Mouse (Mus musculus) neural tube, embryonic 15.5 days (tissue): ENCODE results near the gene Fap. TPM values are rescaled to one million over a fixed set of nuclear protein-coding genes. Genes with fewer than 3 reads are reported as not detected.

ENCODE experiments used
- ATAC-seq: fragments of 200-750 bp; cut with Nextera tagmentation; 2 replicates; pipeline ENCODE4 v1.8.0; 2017; ENCODE audit warnings: mild to moderate bottlenecking, moderate TSS enrichment, moderate library complexity; ENCODE audit not compliant: low FRiP score
- H3K27ac ChIP-seq: fragments of 300-500 bp; sonication (generic); replicated peaks from 2 replicates; pipeline ENCODE4 v1.5.1; 2015; ENCODE audit warnings: mild to moderate bottlenecking, inconsistent platforms
- H3K27me3 ChIP-seq: fragments of 300-500 bp; sonication (generic); replicated peaks from 2 replicates; pipeline ENCODE4 v1.6.1; 2015; ENCODE audit warnings: inconsistent platforms
- H3K36me3 ChIP-seq: fragments of 300-500 bp; sonication (generic); 2 replicates; pipeline ENCODE4 v1.6.1; 2015; ENCODE audit warnings: inconsistent platforms
- H3K4me1 ChIP-seq: fragments of 300-500 bp; sonication (generic); 2 replicates; pipeline ENCODE4 v1.6.1; 2015; ENCODE audit warnings: inconsistent platforms
- H3K4me2 ChIP-seq: fragments of 300-500 bp; sonication (generic); 2 replicates; pipeline ENCODE4 v1.6.1; 2015; ENCODE audit warnings: inconsistent platforms, mild to moderate bottlenecking, moderate library complexity
- H3K4me3 ChIP-seq: fragments of 300-500 bp; sonication (generic); replicated peaks from 2 replicates; pipeline ENCODE4 v1.5.1; 2015; ENCODE audit warnings: mild to moderate bottlenecking, inconsistent platforms
- H3K9ac ChIP-seq: fragments of 300-500 bp; sonication (generic); replicated peaks from 2 replicates; pipeline ENCODE4 v1.6.1; 2015; ENCODE audit warnings: mild to moderate bottlenecking, inconsistent platforms
- H3K9me3 ChIP-seq: fragments of 300-500 bp; sonication (generic); replicated peaks from 2 replicates; pipeline ENCODE4 v1.6.1; 2016; ENCODE audit warnings: inconsistent platforms
- WGBS: fragments of 180-500 bp; shearing (Covaris S2); methylation state at CpG from one replicate; pipeline ENCODE4 v1.1.7; 2015; ENCODE audit warnings: mixed read lengths; 5-methylcytosine and 5-hydroxymethylcytosine counted together
- polyA plus RNA-seq: library from polyadenylated mRNA; unstranded; fragments of >200 nt; fragmentation: Nextera tagmentation; extraction: Ambion mirVana; gene quantifications from 2 replicates; pipeline ENCODE4 v1.2.1, GENCODE M21; 2015

Gene Fap
- polyA plus RNA-seq, 1 experiment from 2014 or later: 2.2 TPM

DNA sequence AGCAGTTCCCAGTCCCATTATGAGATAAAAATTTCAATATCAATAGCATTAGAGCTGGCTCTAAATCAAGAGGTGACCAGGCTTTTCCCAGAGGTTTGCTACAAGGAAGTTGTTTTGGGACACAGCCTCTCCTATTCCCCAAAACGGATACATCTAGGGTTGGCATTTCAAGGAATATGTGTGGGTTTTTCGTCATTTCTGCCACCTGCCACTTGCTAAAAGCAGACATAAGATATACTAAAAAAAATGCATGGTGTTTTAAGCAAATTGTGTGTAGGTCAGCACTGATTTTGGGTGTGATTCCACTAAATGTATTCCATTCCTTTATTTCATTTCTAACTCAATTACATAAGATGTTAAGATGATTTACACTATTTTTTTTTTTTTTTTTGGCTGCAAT lies 56.1 kb downstream of the Fap start:
- H3K4me2 ChIP-seq: no peak overlapping the region
- H3K27ac ChIP-seq: no peak overlapping the region
- no peaks in the 10 kb centered on the region for H3K27me3 ChIP-seq
- no peaks in the 10 kb centered on the region for H3K4me1 ChIP-seq
- H3K9me3 ChIP-seq: no peaks in the 10 kb centered on the region
- WGBS: 81% methylated on average over 2 of the region's 2 CpGs
- H3K9ac ChIP-seq: no peak overlapping the region
- H3K4me3 ChIP-seq: no peak overlapping the region
- no peaks in the 10 kb centered on the region for H3K36me3 ChIP-seq
- ATAC-seq: no peak

DNA sequence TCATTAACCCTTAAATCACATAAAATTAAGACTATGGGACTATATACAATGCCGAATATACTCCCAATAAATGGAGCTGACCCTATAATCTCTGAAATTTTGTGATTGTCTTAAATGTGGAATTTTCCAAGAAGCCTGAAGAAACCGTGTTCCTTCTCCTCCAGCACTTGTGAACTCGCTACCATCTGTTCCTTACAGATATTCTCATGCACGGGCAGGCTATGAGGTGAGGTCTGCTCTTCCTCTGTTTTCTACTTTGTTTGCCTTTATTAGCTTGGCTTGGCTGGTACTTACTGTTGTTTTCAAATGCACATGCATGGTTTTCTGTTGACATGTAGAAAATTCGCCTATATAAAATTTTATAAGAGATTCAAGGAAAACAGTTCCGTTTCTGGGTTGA lies 59.4 kb downstream of the Fap start:
- no peaks in the 10 kb centered on the region for H3K27me3 ChIP-seq
- H3K4me3 ChIP-seq: no peak overlapping the region
- no peak for ATAC-seq
- H3K4me1 ChIP-seq: no peaks in the 10 kb centered on the region
- no peak overlapping the region for H3K27ac ChIP-seq
- no peak overlapping the region for H3K4me2 ChIP-seq
- WGBS: 86% methylated on average over 6 of the region's 6 CpGs
- no peaks in the 10 kb centered on the region for H3K36me3 ChIP-seq
- H3K9ac ChIP-seq: no peak overlapping the region
- no peaks in the 10 kb centered on the region for H3K9me3 ChIP-seq

- Histone ChIP-seq H3K27me3 (no peaks in the 10 kb centered on the region), H3K36me3 (no peaks in the 10 kb centered on the region), H3K9me3 (no peaks in the 10 kb centered on the region), H3K4me2 (no peak overlapping the region), H3K4me1 (no peaks in the 10 kb centered on the region), H3K4me3 (no peak overlapping the region), H3K27ac (no peak overlapping the region), H3K9ac (no peak overlapping the region)
- WGBS: 83% methylated on average over 15 of the region's 15 CpGs
- ATAC-seq: no peak
Measured at GRCm38 (mm10) chr2:62513477-62513876, 60.4 kb downstream of the Fap start.

- WGBS: 76% methylated on average over 5 of the region's 5 CpGs
- H3K36me3 ChIP-seq: no peaks in the 10 kb centered on the region
- ATAC-seq: no peak
Measured at GRCm38 (mm10) chr2:62507130-62507529, 66.7 kb downstream of the Fap start.

GRCm38 (mm10) chr2:62506441-62506840 lies 67.4 kb downstream of the Fap start:
- H3K9ac ChIP-seq: no peak overlapping the region
- H3K36me3 ChIP-seq: no peaks in the 10 kb centered on the region
- no peak overlapping the region for H3K4me3 ChIP-seq
- no peaks in the 10 kb centered on the region for H3K4me1 ChIP-seq
- H3K4me2 ChIP-seq: no peak overlapping the region
- no peaks in the 10 kb centered on the region for H3K9me3 ChIP-seq
- 31% methylated on average over 2 of the region's 2 CpGs for WGBS
- no peak for ATAC-seq
- no peak overlapping the region for H3K27ac ChIP-seq
- no peaks in the 10 kb centered on the region for H3K27me3 ChIP-seq

More at GRCm38 (mm10) chr2:62507130-62507529, 66.7 kb downstream of the Fap start:
- Histone ChIP-seq H3K4me1 (no peaks in the 10 kb centered on the region), H3K27me3 (no peaks in the 10 kb centered on the region), H3K4me3 (no peak overlapping the region), H3K27ac (no peak overlapping the region), H3K4me2 (no peak overlapping the region), H3K9ac (no peak overlapping the region), H3K9me3 (no peaks in the 10 kb centered on the region)

- Histone ChIP-seq H3K27me3 (no peaks in the 10 kb centered on the region), H3K9ac (no peak overlapping the region), H3K27ac (no peak overlapping the region), H3K9me3 (no peaks in the 10 kb centered on the region), H3K36me3 (no peaks in the 10 kb centered on the region), H3K4me3 (no peak overlapping the region), H3K4me2 (no peak overlapping the region), H3K4me1 (no peaks in the 10 kb centered on the region)
- WGBS: 72% methylated on average over 4 of the region's 4 CpGs
- no peak for ATAC-seq
Measured at GRCm38 (mm10) chr2:62504269-62504796, 69.5 kb downstream of the Fap start.

GRCm38 (mm10) chr2:62503326-62503725 lies 70.5 kb downstream of the Fap start:
- no peak for ATAC-seq

DNA sequence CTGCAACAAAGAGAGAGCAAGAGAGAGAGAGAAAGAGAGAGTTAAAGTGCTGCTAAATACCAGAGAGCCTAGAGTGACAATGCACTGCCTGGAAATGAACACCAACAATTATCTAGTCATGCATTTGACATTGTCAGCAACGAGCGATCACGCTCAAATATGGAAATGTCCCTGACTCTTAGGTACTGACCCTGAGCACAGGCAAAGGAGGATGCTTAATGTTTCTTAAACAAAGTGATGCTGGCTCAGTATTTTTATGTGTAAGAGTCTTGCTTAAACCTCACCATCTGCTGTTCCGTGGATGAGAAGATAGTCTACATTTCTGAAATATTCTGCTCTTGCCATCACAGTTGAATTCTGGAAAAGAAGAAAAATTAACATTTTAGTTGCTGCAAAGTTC lies 71.4 kb downstream of the Fap start:
- Histone ChIP-seq H3K4me1 (no peaks in the 10 kb centered on the region), H3K27me3 (no peaks in the 10 kb centered on the region), H3K4me2 (no peak overlapping the region), H3K9me3 (no peaks in the 10 kb centered on the region), H3K4me3 (no peak overlapping the region), H3K36me3 (no peaks in the 10 kb centered on the region), H3K27ac (no peak overlapping the region), H3K9ac (no peak overlapping the region)
- ATAC-seq: no peak
- 87% methylated on average over 4 of the region's 4 CpGs for WGBS

More at GRCm38 (mm10) chr2:62503326-62503725, 70.5 kb downstream of the Fap start:
- Histone ChIP-seq H3K4me1 (no peaks in the 10 kb centered on the region), H3K36me3 (no peaks in the 10 kb centered on the region), H3K27ac (no peak overlapping the region), H3K4me2 (no peak overlapping the region), H3K4me3 (no peak overlapping the region), H3K9me3 (no peaks in the 10 kb centered on the region), H3K9ac (no peak overlapping the region), H3K27me3 (no peaks in the 10 kb centered on the region)
- WGBS: 75% methylated on average over 5 of the region's 5 CpGs

DNA sequence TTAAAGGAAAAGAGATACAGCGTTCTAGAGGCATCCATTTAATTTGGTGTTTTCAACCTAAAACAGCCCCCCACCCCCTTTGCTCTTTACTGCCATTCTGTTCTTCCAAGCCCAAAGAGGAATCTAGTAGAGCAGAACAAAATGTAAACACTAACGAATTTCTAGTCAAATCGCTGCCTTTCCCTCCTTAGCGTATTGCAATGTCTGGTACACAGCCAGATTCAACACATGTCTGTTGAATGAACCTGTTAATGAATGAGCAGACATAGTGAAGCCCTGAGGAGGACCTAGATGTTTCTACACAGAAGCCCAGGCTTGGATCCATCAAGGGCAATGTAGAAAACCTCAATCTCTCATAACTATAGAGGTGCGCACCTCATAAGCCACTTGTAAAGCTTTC lies 75.1 kb downstream of the Fap start:
- no peak overlapping the region for H3K4me2 ChIP-seq
- no peak for ATAC-seq
- no peaks in the 10 kb centered on the region for H3K36me3 ChIP-seq
- H3K9me3 ChIP-seq: no peaks in the 10 kb centered on the region
- H3K27ac ChIP-seq: no peak overlapping the region
- H3K9ac ChIP-seq: no peak overlapping the region
- no peak overlapping the region for H3K4me3 ChIP-seq
- H3K4me1 ChIP-seq: no peaks in the 10 kb centered on the region
- 86% methylated on average over 5 of the region's 5 CpGs for WGBS
- H3K27me3 ChIP-seq: no peaks in the 10 kb centered on the region

DNA sequence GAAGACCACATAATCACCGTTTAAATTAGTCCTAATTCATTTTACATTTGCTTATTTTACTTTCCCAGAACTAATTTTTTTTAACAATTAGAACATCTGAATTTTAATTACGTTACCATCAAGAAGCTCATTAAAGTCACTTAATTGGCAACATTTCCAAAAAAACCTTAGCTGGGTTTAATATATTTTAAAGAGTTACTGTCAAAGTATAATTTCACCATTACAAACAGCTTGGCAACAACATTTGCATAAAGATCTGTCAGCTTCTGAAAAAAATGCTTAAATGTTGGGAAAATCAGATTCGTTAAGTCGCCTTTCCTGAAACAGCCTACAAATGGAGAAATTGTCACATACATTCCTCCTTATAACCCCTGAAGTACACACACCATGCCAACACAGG lies 75.8 kb downstream of the Fap start:
- no peak for ATAC-seq
- 77% methylated on average over 4 of the region's 4 CpGs for WGBS

DNA sequence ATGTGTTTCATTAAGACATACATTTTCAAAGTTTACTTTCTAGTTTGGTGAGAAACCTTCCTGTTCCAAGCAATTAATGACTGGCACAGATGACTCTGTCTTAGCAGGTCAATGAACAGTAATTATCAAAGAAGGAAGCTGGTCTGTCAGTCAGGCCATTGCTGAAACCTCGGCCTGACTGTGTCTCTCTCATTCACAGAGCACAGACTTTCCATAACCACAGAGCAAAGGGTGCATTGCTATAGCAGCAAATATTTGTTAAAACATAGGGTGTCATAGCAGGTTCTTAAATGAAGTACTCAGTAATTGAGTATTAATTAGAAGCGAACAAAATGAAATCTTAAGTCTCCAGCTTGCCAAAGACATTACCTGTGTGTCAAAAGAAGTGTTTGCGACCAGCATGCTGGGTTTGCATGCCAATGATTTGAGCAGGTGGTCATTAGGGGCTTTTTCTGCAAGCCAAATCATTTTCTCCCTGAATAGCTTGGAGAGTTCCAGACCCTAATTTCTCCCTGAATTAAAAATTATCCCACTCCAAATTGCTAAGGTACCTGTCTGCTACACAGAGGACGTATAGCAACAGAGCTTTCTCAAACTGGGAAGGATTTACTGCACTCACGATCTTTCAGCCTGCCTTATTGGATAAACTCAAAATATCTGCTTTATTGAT lies 76.4 kb downstream of the Fap start:
- no peak overlapping the region for H3K4me3 ChIP-seq
- H3K4me2 ChIP-seq: no peak overlapping the region
- no peak for ATAC-seq
- H3K27me3 ChIP-seq: no peaks in the 10 kb centered on the region
- H3K9ac ChIP-seq: no peak overlapping the region
- no peak overlapping the region for H3K27ac ChIP-seq
- no peaks in the 10 kb centered on the region for H3K36me3 ChIP-seq
- no peaks in the 10 kb centered on the region for H3K9me3 ChIP-seq
- H3K4me1 ChIP-seq: no peaks in the 10 kb centered on the region
- 69% methylated on average over 5 of the region's 5 CpGs for WGBS

More for the DNA sequence above, 75.8 kb downstream of the Fap start:
- Histone ChIP-seq H3K4me3 (no peak overlapping the region), H3K4me2 (no peak overlapping the region), H3K36me3 (no peaks in the 10 kb centered on the region), H3K4me1 (no peaks in the 10 kb centered on the region), H3K27me3 (no peaks in the 10 kb centered on the region), H3K9me3 (no peaks in the 10 kb centered on the region), H3K9ac (no peak overlapping the region), H3K27ac (no peak overlapping the region)

DNA sequence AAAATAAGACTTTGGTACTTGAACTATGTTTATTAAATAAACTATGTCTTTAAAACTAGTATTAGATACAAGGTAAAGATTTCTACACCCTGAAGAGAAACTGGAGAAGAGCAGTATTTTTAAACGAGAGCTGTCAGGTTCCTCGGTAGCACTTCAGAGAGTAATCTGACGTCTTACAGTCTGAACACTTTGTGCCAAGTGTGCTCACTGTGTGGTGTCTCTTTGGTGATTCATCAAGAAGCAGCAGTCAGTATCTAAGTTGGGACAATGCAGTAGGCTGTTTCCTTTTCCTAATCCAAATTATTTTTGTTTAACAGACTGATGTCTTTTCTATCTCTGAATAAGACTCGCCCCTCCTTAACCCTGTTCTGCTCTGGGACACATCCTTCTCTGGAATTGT lies 78.5 kb downstream of the Fap start:
- H3K27me3 ChIP-seq: no peaks in the 10 kb centered on the region
- ATAC-seq: no peak
- 77% methylated on average over 4 of the region's 4 CpGs for WGBS

More for the DNA sequence above, 78.5 kb downstream of the Fap start:
- Histone ChIP-seq H3K9me3 (no peaks in the 10 kb centered on the region), H3K4me1 (no peaks in the 10 kb centered on the region), H3K27ac (no peak overlapping the region), H3K4me3 (no peak overlapping the region), H3K4me2 (no peak overlapping the region), H3K36me3 (no peaks in the 10 kb centered on the region), H3K9ac (no peak overlapping the region)
